Comparison of ENCODE assay signal across 15 mouse cellular contexts in the genomic region with DNA sequence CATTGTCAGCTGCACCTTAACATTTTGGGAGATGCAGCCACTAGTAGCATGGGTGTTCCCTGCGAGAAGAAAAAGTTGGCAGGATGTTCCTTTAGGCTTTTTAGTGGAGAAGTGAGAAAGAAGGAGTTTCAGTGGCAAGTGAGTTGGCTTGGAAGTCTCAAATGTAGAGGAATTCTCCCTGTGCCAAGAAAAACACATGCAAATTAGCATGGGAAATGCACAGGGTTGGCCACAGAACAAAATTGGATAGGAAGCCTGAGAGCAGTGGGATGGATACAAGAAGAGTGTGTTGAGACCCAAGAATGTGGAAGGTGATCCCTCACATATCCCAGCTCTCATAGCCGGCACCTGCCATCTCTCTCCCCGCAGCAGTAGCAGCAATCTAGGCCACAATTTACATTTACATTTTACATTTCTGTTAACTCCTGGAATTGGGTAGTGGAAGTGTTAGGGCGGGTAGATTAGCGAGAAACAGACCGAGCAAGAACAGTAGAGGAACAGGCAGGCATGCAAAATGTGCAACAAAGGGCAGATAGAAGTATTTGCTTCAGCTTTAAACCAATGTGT.
DNase-seq lines count a peak whose midpoint lies in the region; ATAC-seq lines count a peak whose summit lies in the region.
"Had no signal": no experiment of that assay in that cellular context is flagged by ENCODE, and none has a peak within 500 bp of the region (broad histone marks: within the 10 kb centered on the region; RNA-seq: fewer than 3 reads in every experiment).

No protein-coding gene starts in this region.

- no peak overlapping the region for H3K9ac ChIP-seq in kidney, embryonic 16.5 days (replicated peaks; ENCODE audit: low read length)
- no peak overlapping the region for H3K9ac ChIP-seq in neural tube, embryonic 15.5 days (replicated peaks)
- H3K9ac ChIP-seq: limb, embryonic 12.5 days had no signal

- peak overlapping the region; percentile 50 for H3K27ac ChIP-seq in kidney, embryonic 16.5 days (ENCODE audit: low read length)
- peak overlapping the region; percentile 29; the same call in 1 of the 2 replicates for H3K27ac ChIP-seq in neural tube, embryonic 15.5 days (replicated peaks)
- H3K27ac ChIP-seq: limb, embryonic 12.5 days had no signal

- H3K27me3 ChIP-seq in kidney, embryonic 16.5 days (ENCODE audit: insufficient read depth, low read length), result no peaks in the 10 kb centered on the region
- no peaks in the 10 kb centered on the region for H3K27me3 ChIP-seq in neural tube, embryonic 15.5 days (replicated peaks)

- no peak overlapping the region for H3K4me2 ChIP-seq in kidney, embryonic 16.5 days (replicated peaks; ENCODE audit: low read depth, low read length)
- no peak overlapping the region for H3K4me2 ChIP-seq in neural tube, embryonic 15.5 days
- H3K4me2 ChIP-seq: heart, embryonic 11.5 days; limb, embryonic 12.5 days had no signal

- H3K4me3 ChIP-seq in kidney, embryonic 16.5 days (ENCODE audit: low read length), result no peak overlapping the region
- no peak overlapping the region for H3K4me3 ChIP-seq in neural tube, embryonic 15.5 days (replicated peaks)
- H3K4me3 ChIP-seq: limb, embryonic 12.5 days had no signal

- 70% methylated on average over 6 of the region's 6 CpGs for WGBS in kidney, embryonic 16.5 days
- 61% methylated on average over 6 of the region's 6 CpGs for whole genome bisulfite sequencing in neural tube, embryonic 15.5 days

- no peaks in the 10 kb centered on the region for H3K9me3 ChIP-seq in kidney, embryonic 16.5 days (ENCODE audit: low read length)
- H3K9me3 ChIP-seq in neural tube, embryonic 15.5 days (replicated peaks), result no peaks in the 10 kb centered on the region
- H3K9me3 ChIP-seq: limb, embryonic 12.5 days had no signal

- peak; percentile 96 for ATAC-seq in frontal cortex, adult (ENCODE audit: low TSS enrichment)
- no peak for ATAC-seq in kidney, embryonic 16.5 days (ENCODE audit: low FRiP score, low TSS enrichment)
- ATAC-seq in neural tube, embryonic 15.5 days (ENCODE audit: low FRiP score), result no peak
- ATAC-seq: intestine, postnatal 0 days had no signal

- no peaks in the 10 kb centered on the region for H3K36me3 ChIP-seq in kidney, embryonic 16.5 days (ENCODE audit: insufficient read depth, low read length)
- no peaks in the 10 kb centered on the region for H3K36me3 ChIP-seq in neural tube, embryonic 15.5 days
- H3K36me3 ChIP-seq: G1E; limb, embryonic 12.5 days had no signal

- H3K4me1 ChIP-seq in kidney, embryonic 16.5 days (ENCODE audit: insufficient read depth, low read length), result peaks cover 27% of the 10 kb centered on the region
- H3K4me1 ChIP-seq in neural tube, embryonic 15.5 days, result peaks cover 14% of the 10 kb centered on the region; the same call in 1 of the 2 replicates

- DNase-seq in frontal cortex, postnatal 10 days (ENCODE audit: low spot score in 2 of 2), result no peak
- DNase-seq in kidney, adult 9 months, result no peak
- peak; percentile 17 for DNase-seq in right cerebral cortex, adult 18-20 months
- DNase-seq in right cerebral cortex, postnatal 25 days, result no peak
- DNase-seq in gastrocnemius, adult 18-20 months (ENCODE audit: low spot score), result no peak
- DNase-seq: cerebellum, adult 18-20 months; gastrocnemius, postnatal 25 days; heart, postnatal 4 days had no signal
